Mouse (Mus musculus): ENCODE measurements around the gene Ipo5.

Gene Ipo5

GRCm38 (mm10) chr14:120910733-120911324 is at the start of gene Ipo5:
Ipo5 (plus strand) TSS chr14:120911224.
- peak; percentile 95 to 98 for DNase-seq (ENCODE audit: low spot score in 2 of 2)

GRCm38 (mm10) chr14:120863205-120863604 is 47.8 kb upstream of the Ipo5 start:
- DNase-seq (ENCODE audit: low spot score in 2 of 2) = no peak

- no peak for DNase-seq (ENCODE audit: low spot score in 2 of 2)
Measured at GRCm38 (mm10) chr14:120864896-120865295, 46.1 kb upstream of the Ipo5 start.

DNA sequence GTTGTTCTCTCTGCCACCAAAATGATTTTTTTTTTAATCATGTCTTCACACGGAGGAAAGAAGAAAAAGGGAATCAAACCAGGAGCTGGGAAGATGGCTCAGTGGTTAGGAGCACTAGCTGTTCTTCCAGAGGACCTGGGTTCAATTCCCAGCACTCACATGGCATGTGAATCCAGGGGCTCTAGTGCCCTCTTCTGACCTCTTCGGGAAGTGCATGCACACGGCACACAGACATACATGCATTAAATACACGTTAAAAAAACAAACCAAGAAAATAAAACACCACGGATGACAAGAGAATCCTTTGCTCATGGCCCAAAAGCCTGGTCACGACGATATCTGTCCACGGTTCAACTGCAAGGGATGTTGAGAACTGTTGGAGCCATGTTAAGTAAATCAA is 44.5 kb upstream of the Ipo5 start:
- no peak for DNase-seq (ENCODE audit: low spot score in 2 of 2)

- no peak for DNase-seq (ENCODE audit: low spot score in 2 of 2)
Measured at GRCm38 (mm10) chr14:120867121-120867520, 43.9 kb upstream of the Ipo5 start.

GRCm38 (mm10) chr14:120868494-120868893 is 42.5 kb upstream of the Ipo5 start:
- no peak for DNase-seq (ENCODE audit: low spot score in 2 of 2)

DNA sequence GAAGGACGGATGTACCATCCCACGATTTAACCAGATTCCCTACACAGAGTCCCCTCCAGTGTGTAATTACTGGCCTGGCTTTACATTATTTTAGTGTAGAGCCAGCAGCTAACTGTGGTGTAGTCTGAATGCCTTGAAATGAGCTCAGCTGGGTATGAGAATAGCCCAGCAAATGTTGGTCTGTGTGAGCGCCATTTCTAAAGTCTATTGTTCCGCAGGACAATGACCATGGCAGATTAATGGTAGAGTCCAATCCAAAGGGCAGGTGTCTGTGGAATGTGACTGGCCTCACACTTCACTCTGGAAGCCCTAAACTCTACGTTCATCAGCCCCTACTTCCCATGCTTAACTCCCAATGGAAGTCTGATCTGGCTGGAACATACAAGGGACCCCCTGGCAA is 40.3 kb upstream of the Ipo5 start:
- no peak for DNase-seq (ENCODE audit: low spot score in 2 of 2)

- no peak for DNase-seq (ENCODE audit: low spot score in 2 of 2)
Measured at GRCm38 (mm10) chr14:120874397-120874796, 36.6 kb upstream of the Ipo5 start.

DNA sequence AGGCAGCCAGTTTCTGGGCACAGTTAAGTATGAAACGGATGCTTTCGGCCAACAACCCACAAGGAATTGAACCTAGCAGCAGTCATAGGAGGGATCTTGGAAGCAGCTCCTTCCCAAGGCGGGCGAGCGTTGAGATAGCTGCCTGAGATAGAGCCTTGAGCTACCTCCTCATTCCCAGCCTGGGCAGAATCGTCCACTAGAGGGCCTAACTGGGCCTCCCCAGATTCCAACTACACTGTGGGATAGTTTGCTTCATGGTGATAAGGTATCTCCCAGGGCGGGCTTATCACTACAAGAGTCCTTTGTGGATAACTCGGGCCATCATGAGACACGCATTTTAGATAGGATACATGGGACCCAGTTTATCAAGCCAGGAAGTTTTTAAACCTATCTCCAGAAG is 35.9 kb upstream of the Ipo5 start:
- no peak for DNase-seq (ENCODE audit: low spot score in 2 of 2)

GRCm38 (mm10) chr14:120875811-120876388 is 35.1 kb upstream of the Ipo5 start:
- no peak for DNase-seq (ENCODE audit: low spot score in 2 of 2)

GRCm38 (mm10) chr14:120877147-120877546 is 33.9 kb upstream of the Ipo5 start:
- DNase-seq (ENCODE audit: low spot score in 2 of 2) = no peak

DNA sequence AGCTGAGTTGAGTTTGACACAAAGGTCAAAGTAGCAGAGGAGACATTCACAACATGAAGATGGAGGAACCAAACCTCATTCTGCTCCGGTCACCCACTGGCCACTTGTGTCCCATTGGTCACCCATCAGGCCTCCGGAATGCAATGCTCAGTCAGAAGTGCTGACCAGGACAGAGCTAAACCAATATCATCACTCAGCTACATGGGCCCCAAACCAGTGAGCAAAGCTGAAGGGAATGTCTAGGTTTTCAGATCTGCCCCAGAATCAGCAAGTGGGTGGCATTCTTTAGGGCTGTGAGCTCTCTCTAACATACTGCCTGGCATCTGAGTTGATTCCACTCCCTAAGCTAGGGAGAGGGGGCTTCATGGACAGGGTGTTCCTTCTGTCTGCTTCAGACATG is 32.0 kb upstream of the Ipo5 start:
- DNase-seq (ENCODE audit: low spot score in 2 of 2) = no peak

DNA sequence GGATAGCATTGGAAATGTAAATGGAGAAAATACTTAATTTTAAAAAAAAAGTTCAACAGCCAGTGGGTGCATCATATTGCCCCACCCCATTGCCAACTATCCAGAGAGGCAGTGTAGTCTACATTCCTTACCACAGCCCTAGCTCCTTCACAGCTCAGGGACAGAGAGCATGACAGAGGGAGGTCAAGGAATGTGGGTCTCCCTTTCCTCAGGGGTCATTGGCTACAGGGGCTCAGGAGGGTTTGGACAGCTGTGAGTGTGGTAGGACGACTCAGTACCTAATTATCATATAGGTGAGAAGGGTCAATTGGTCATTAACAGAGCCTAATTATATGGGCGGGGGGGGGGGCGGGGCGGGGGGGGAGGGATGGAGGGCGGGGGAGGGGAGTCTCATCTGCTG is 30.4 kb upstream of the Ipo5 start:
- DNase-seq (ENCODE audit: low spot score in 2 of 2) = no peak

- no peak for DNase-seq (ENCODE audit: low spot score in 2 of 2)
Measured at GRCm38 (mm10) chr14:120881054-120881453, 30.0 kb upstream of the Ipo5 start.

GRCm38 (mm10) chr14:120888681-120889080 is 22.3 kb upstream of the Ipo5 start:
- no peak for DNase-seq (ENCODE audit: low spot score in 2 of 2)

DNA sequence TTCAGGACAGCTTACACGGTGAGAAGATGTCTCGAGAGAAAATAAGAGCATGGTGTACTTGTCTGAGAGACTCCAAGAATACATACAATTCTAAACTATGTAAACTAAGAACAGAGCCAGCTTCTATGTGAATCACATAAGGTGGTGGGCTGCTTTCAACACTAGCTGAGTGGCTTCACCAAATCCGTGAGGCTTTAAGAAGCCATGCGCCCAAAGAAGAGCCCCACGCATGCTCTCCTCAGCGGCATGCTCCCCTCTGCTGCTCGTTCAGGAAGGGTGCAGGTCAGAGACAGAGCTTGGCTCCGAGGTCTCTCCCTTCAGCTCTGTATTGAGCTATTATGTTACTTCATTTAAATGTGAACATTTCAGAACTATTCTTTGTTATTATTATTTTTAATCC is 18.7 kb upstream of the Ipo5 start:
- DNase-seq (ENCODE audit: low spot score in 2 of 2) = no peak

- DNase-seq (ENCODE audit: low spot score in 2 of 2) = no peak
Measured at GRCm38 (mm10) chr14:120896613-120897012, 14.4 kb upstream of the Ipo5 start.

GRCm38 (mm10) chr14:120898876-120899275 is 12.1 kb upstream of the Ipo5 start:
- DNase-seq (ENCODE audit: low spot score in 2 of 2) = no peak

DNA sequence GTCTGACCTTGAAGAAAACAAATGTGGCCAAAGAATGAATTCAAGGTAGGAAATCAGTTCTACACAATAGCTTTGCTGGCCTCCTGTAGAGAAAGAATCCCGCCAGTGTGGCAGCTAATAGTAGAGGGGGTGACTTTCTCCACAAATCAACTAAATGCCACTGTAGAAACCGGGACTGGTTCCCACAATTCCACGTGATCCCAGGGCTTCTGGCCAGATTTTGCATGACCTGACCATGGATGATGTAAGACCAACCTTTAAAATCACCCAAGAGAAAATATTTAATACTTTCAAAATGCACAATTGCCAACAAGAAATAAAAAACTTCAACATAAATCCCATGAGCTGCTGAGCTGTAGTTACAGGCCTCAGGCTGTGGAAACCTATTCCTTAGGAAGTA is 1.6 kb upstream of the Ipo5 start:
- DNase-seq (ENCODE audit: low spot score in 2 of 2) = no peak

- DNase-seq (ENCODE audit: low spot score in 2 of 2) = peak in 1 of 2 experiments; percentile 77
Measured at GRCm38 (mm10) chr14:120910320-120910719, 704 bp upstream of the Ipo5 start.

- DNase-seq (ENCODE audit: low spot score in 2 of 2) = peak; percentile 40 to 78
Measured at GRCm38 (mm10) chr14:120911388-120911901, 421 bp downstream of the Ipo5 start.

DNA sequence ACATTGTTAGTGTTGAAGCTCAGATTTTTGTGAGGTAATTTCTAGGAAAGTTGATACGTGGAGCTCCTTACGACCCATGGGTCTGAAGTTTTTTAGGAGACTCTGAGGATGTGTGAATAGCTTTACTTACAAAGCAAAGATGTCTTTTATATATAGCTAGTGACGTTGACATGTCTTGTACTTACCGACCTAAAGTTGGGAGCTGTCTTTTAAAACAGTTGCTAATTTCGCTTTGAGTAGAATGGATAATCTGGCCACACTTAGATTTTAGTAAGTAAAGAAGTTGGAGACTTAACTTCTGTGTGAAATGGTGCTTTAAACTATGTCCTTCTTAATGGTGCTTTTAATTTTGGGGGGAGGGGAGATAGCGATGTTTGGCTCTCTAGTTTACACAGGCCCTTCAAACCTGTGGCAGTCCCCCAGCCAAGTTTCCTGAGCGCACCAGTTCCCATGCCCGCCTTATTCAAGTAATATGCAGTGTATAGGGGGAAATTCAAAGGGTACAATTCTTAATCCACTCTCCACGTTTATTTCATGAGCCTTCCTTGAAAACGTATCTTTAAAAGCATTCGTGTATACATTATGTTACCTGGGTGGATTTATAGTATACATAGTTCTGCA is 1.2 kb downstream of the Ipo5 start:
- DNase-seq (ENCODE audit: low spot score in 2 of 2) = no peak

GRCm38 (mm10) chr14:120912916-120913315 is 1.9 kb downstream of the Ipo5 start:
- DNase-seq (ENCODE audit: low spot score in 2 of 2) = no peak
